Mouse (Mus musculus) kidney, embryonic 16.5 days (tissue): ENCODE measurements around the gene Gatad2a. TPM values are rescaled to one million over a fixed set of nuclear protein-coding genes. Genes with fewer than 3 reads are reported as not detected.
A peak's percentile ranks its signal among the peaks of the same experiment; 100 is the strongest.
"Not testable (repeated sequence)": the region's sequence is repeated elsewhere in the genome, so short reads cannot be mapped to it uniquely, and the experiment has no call there.

Source experiments
- ATAC-seq: fragments of 200-750 bp; cut with Nextera tagmentation; 2 replicates; pipeline ENCODE4 v1.8.0; 2017; ENCODE audit warnings: moderate TSS enrichment; ENCODE audit not compliant: low FRiP score, low TSS enrichment
- H3K27ac ChIP-seq: fragments of 300-500 bp; sonication (generic); 2 replicates; pipeline ENCODE4 v1.5.1; 2014; ENCODE audit warnings: low read length
- H3K27me3 ChIP-seq: fragments of 300-500 bp; sonication (generic); 2 replicates; pipeline ENCODE4 v1.6.1; 2014; ENCODE audit warnings: low read length, control low read depth, mixed read lengths; ENCODE audit not compliant: insufficient read depth
- H3K36me3 ChIP-seq: fragments of 300-500 bp; sonication (generic); 2 replicates; pipeline ENCODE4 v1.6.1; 2014; ENCODE audit warnings: low read length, control low read depth, mixed read lengths; ENCODE audit not compliant: insufficient read depth
- H3K4me1 ChIP-seq: fragments of 300-500 bp; sonication (generic); 2 replicates; pipeline ENCODE4 v1.6.1; 2014; ENCODE audit warnings: low read length, control low read depth, mixed read lengths; ENCODE audit not compliant: insufficient read depth
- H3K4me2 ChIP-seq: fragments of 300-500 bp; sonication (generic); replicated peaks from 2 replicates; pipeline ENCODE4 v1.6.1; 2014; ENCODE audit warnings: low read depth, low read length
- H3K4me3 ChIP-seq: fragments of 300-500 bp; sonication (generic); 2 replicates; pipeline ENCODE4 v1.5.1; 2014; ENCODE audit warnings: mild to moderate bottlenecking, low read length
- H3K9ac ChIP-seq: fragments of 300-500 bp; sonication (generic); replicated peaks from 2 replicates; pipeline ENCODE4 v1.6.1; 2014; ENCODE audit warnings: low read length
- H3K9me3 ChIP-seq: fragments of 300-500 bp; sonication (generic); 2 replicates; pipeline ENCODE4 v1.6.1; 2016; ENCODE audit warnings: low read length, control low read depth
- WGBS: fragments of 180-500 bp; shearing (Covaris S2); extraction: QIAGEN DNeasy Blood & Tissue Kit; methylation state at CpG from one replicate; pipeline ENCODE4 v1.1.7; 2014; 5-methylcytosine and 5-hydroxymethylcytosine counted together
- polyA plus RNA-seq: library from polyadenylated mRNA; unstranded; fragments of >200 nt; fragmentation: Nextera tagmentation; extraction: Ambion mirVana; gene quantifications from 2 replicates; pipeline ENCODE4 v1.2.1, GENCODE M21; 2015

Gatad2a gene
- polyA plus RNA-seq, 1 experiment from 2014 or later: 40.6 TPM

DNA sequence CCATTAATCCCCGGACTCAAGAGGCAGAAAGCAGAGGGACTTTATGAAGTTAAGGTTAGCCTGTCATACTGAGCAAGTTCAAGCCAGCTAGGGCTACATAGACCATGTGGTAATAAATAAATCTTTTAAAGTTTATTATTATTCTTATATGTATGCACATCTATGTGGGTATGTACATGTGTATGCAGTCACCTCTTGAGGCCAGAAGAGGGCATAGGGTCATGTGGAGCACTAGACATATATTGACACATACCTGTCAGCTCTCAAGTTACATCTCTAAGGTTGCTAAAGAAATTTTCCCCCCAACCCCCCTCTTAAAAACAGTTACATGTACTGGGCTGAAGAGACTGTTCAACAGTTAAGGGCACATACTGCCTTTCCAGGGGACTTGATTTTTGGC is 16.6 kb upstream of the Gatad2a start:
- H3K9ac ChIP-seq: no peak overlapping the region
- H3K4me3 ChIP-seq: no peak overlapping the region
- ATAC-seq: 0 out of 2 replicates have a peak, but pooled peaks have one; percentile 21
- no peaks in the 10 kb centered on the region for H3K27me3 ChIP-seq
- peaks cover 18% of the 10 kb centered on the region for H3K36me3 ChIP-seq
- no peaks in the 10 kb centered on the region for H3K4me1 ChIP-seq
- 78% methylated on average over 1 of the region's 1 CpGs for WGBS
- no peak overlapping the region for H3K4me2 ChIP-seq
- H3K27ac ChIP-seq: no peak overlapping the region
- no peaks in the 10 kb centered on the region for H3K9me3 ChIP-seq

DNA sequence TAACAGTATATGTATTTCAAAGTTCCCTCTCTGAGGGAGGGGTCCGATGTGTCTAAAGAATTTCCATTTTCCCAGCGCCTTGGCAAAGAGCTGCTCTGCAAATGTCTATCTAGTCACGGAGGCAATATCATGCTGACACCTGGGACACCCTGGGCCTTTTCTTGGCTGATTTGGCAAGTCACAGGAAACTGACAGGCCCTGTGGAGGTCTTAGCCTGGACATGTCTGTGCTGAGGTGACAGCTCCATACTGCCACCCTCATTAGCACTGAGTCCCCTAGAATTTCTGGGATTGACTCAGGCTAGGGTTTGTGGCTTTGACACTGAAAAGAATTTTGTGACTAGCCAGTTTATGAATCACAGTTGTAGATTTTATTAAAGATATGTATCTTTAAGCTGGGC is 16.2 kb upstream of the Gatad2a start:
- Histone ChIP-seq H3K9me3 (no peaks in the 10 kb centered on the region), H3K36me3 (peaks cover 14% of the 10 kb centered on the region), H3K4me3 (no peak overlapping the region), H3K9ac (no peak overlapping the region), H3K27ac (no peak overlapping the region), H3K27me3 (no peaks in the 10 kb centered on the region), H3K4me1 (no peaks in the 10 kb centered on the region), H3K4me2 (no peak overlapping the region)
- 88% methylated on average over 3 of the region's 3 CpGs for WGBS
- ATAC-seq: no peak

DNA sequence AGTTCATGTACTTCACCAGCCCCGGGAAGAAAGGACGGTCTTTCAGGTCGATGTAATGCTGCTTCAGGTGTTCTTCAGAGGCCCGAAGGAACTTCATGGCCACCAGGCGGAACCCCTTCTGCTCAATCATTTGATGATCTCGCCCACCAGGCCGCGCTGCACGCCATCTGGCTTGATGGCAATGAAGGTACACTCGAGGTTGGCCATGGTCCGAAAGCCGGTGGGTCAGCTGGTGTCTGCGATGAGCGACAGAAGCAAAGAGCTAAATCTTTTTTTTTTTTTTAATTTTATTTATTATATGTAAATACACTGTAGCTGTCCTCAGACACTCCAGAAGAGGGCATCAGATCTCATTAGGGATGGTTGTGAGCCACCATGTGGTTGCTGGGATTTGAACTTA is 14.6 kb upstream of the Gatad2a start:
- not testable (repeated sequence) for H3K27ac ChIP-seq, H3K36me3 ChIP-seq, H3K9me3 ChIP-seq, H3K4me1 ChIP-seq, ATAC-seq, H3K9ac ChIP-seq, H3K27me3 ChIP-seq, H3K4me2 ChIP-seq, H3K4me3 ChIP-seq
- 91% methylated on average over 14 of the region's 14 CpGs for WGBS

DNA sequence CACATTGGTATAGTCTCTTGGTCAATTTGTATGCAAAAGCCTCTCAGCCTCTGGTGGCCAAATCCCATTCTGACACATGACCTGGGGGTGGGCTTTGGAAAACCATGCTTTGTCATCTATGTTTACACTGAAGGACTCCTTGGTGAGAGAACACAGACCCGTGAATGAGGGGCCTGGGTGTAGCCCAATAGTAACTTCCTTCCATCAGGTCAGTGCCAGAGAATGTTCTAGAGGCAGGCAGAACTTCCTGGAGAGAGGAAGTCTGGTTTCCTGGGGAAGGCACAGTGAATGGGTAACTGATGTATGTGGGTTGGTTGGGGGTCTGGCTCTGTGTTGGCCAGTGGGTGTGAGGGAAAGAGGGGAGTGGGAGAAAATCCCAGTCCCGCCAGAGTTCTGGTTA is 9.0 kb upstream of the Gatad2a start:
- Histone ChIP-seq H3K36me3 (no peaks in the 10 kb centered on the region), H3K27me3 (no peaks in the 10 kb centered on the region), H3K9ac (no peak overlapping the region), H3K4me3 (no peak overlapping the region), H3K4me2 (no peak overlapping the region), H3K27ac (no peak overlapping the region), H3K4me1 (peaks cover 15% of the 10 kb centered on the region; the same call in 1 of the 2 replicates), H3K9me3 (no peaks in the 10 kb centered on the region)
- no peak for ATAC-seq
- 43% methylated on average over 2 of the region's 2 CpGs for WGBS

DNA sequence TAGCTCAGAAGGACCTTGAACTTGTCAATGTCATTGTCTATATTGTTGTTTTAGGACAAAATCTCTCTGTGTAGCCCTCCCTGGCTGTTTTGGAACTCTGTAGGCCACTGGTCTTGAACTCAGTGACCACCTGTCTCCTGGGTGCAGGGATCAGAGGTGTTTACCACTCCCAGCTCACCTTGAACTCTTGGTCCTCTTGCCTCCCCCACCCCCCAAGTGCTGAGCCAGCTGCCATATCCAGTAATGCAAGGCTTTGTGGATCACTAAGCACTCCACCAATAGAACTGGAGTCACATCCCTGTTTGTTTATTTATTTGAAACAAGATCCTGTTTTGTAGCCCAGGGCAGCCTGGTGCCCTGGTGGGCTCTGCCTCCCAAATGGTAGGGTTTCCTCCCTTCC is 8.2 kb upstream of the Gatad2a start:
- H3K4me3 ChIP-seq: no peak overlapping the region
- H3K36me3 ChIP-seq: no peaks in the 10 kb centered on the region
- H3K4me1 ChIP-seq: peaks cover 15% of the 10 kb centered on the region; the same call in 1 of the 2 replicates
- H3K9me3 ChIP-seq: no peaks in the 10 kb centered on the region
- no peak overlapping the region for H3K9ac ChIP-seq
- H3K27me3 ChIP-seq: no peaks in the 10 kb centered on the region
- no peak overlapping the region for H3K27ac ChIP-seq
- ATAC-seq: no peak
- no peak overlapping the region for H3K4me2 ChIP-seq

DNA sequence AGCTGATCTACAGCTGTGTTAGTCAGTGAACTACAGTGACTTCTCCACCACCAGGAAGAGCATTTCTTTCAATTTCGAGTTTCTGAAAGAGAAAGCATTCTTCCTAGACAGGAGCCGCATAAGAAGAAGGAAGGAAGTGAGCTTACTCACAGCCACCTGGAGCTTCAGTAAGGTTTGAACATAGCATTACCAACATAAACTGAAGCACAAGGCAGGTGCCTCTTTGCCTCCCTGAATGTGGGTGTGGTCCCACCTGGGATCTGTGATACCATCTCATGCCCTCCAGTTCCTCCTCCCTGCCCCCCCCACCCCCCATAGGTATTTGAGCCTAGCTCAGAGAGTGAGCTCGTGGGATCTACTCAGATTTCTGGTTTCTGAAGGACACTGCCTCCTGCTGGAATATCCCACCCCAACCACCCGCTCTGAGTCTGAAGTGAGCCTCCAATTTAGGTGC is 7.0 kb upstream of the Gatad2a start:
- no peaks in the 10 kb centered on the region for H3K27me3 ChIP-seq
- H3K4me3 ChIP-seq: no peak overlapping the region
- no peak overlapping the region for H3K9ac ChIP-seq
- WGBS: 43% methylated on average over 4 of the region's 4 CpGs
- no peak for ATAC-seq
- no peak overlapping the region for H3K4me2 ChIP-seq
- H3K36me3 ChIP-seq: no peaks in the 10 kb centered on the region
- H3K9me3 ChIP-seq: no peaks in the 10 kb centered on the region
- no peak overlapping the region for H3K27ac ChIP-seq
- peaks cover 15% of the 10 kb centered on the region; the same call in 1 of the 2 replicates for H3K4me1 ChIP-seq

DNA sequence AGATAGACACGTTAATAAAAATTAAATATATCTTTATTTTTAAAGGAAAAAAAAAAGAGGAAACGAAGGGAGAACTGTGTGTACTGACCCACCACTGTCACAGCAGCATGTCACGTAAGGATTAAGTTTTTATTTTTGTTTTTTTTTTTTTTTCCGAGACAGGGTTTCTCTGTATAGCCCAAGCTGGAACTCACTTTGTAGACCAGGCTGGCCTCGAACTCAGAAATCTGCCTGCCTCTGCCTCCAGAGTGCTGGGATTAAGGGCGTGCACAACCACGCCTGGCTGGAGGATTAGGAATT is 5.7 kb upstream of the Gatad2a start:
- WGBS: 42% methylated on average over 7 of the region's 7 CpGs
- not testable (repeated sequence) for H3K27ac ChIP-seq, H3K36me3 ChIP-seq, ATAC-seq, H3K27me3 ChIP-seq, H3K9me3 ChIP-seq
- Histone ChIP-seq H3K4me3 (peak overlapping the region; percentile 33), H3K4me2 (peak overlapping the region; percentile 64), H3K9ac (0 out of 2 replicates have a peak overlapping the region, but pooled peaks have one; percentile 55), H3K4me1 (peaks cover 15% of the 10 kb centered on the region; the same call in 1 of the 2 replicates)

DNA sequence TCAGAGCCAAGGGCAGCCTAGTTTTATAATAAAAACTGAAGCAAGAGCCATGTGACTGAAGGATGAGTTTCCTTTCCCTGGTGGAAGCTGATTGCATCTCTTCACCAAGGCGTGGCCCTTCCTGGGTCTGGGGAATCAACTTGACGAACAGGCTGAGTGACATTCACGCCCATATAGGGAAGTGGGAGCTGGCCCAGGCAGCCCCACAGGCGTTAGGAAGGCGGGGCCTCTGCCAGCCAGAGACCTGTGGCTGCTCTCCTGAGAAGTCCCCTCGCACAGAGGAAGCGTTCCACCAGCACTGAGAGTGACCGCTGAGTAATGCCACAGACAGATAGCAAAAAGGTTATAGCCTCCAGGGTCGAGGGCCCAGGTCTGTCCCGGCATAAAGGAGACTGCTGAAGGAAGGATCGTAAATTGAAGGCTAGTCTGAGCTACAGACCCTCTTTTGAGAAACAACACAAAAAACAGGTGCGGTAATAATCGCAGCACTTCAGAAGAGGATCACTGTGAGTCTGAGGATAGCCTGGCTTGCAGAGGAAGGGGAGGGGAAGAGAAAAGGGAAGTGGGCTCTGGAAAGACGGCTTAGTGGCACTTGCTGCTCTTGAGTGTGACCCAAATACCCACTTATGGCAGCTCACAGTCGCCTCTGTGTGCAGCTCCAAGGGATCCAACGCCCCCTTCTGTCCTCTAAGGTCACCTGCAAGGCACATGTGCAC is 5.2 kb upstream of the Gatad2a start:
- WGBS: 1% methylated on average over 16 of the region's 16 CpGs
- Histone ChIP-seq H3K9me3 (no peaks in the 10 kb centered on the region), H3K36me3 (no peaks in the 10 kb centered on the region), H3K4me1 (peaks cover 15% of the 10 kb centered on the region; the same call in 1 of the 2 replicates), H3K4me3 (peak overlapping the region; percentile 33), H3K9ac (peak overlapping the region; percentile 55), H3K4me2 (peak overlapping the region; percentile 64), H3K27me3 (no peaks in the 10 kb centered on the region), H3K27ac (peak overlapping the region; percentile 83)
- ATAC-seq: peak; percentile 32

DNA sequence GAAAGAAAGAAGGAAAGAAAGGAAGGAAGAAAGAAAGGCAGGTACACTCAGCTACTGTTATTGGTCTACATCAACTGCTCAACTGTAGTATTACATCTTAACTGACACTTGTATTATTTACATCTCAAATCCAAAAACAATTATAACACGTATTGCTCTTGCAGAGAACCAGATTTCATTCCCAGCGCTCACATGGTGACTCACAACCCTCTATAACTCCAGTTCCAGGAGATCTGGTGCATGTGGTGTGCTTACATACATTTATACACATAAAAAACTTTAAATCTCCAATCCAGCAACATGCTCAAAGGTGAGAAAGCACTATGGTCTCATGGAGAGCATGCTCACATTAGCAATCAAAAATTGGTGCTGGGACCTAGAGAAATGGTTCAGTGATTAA is 4.0 kb upstream of the Gatad2a start:
- 82% methylated on average over 2 of the region's 2 CpGs for WGBS
- Histone ChIP-seq H3K27me3 (no peaks in the 10 kb centered on the region), H3K4me2 (no peak overlapping the region), H3K4me1 (peaks cover 16% of the 10 kb centered on the region), H3K4me3 (no peak overlapping the region), H3K36me3 (no peaks in the 10 kb centered on the region), H3K27ac (no peak overlapping the region), H3K9me3 (no peaks in the 10 kb centered on the region), H3K9ac (no peak overlapping the region)
- no peak for ATAC-seq

DNA sequence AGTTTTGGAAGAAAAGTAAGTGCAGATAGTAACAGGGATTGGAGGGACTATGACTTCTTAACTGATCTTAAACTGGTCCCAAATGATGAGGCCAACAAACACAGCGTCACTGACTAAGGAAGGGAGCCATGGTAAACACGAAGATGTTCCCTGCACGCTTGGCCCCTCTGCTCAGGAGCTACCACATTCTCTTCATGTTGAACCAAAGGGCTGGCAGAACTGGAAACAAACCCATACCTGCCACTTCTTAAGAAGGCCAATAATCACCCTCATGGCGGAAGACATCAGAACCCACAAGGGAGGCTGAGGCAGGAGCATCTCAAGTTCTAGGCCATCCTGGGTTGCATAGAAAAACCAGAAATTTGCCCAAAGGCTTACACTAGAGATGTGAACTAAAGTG is 3.1 kb upstream of the Gatad2a start:
- no peak for ATAC-seq
- H3K27ac ChIP-seq: no peak overlapping the region

More for the DNA sequence above, 3.1 kb upstream of the Gatad2a start:
- H3K9ac ChIP-seq: no peak overlapping the region
- WGBS: 96% methylated on average over 4 of the region's 4 CpGs
- no peaks in the 10 kb centered on the region for H3K27me3 ChIP-seq
- no peak overlapping the region for H3K4me2 ChIP-seq
- no peaks in the 10 kb centered on the region for H3K9me3 ChIP-seq
- no peaks in the 10 kb centered on the region for H3K36me3 ChIP-seq
- peaks cover 21% of the 10 kb centered on the region for H3K4me1 ChIP-seq
- no peak overlapping the region for H3K4me3 ChIP-seq
